Mouse (Mus musculus) kidney, adult 2 months (tissue): ENCODE results near the gene Kctd12.

Experiments
- CTCF ChIP-seq: fragments of 200-500 bp; conservative IDR thresholded peaks from 2 replicates; pipeline ENCODE4 v1.5.1; 2011; ENCODE audit warnings: low read depth, mild to moderate bottlenecking, control low read depth, low read length, moderate library complexity, mixed read lengths; ENCODE audit not compliant: insufficient read depth, insufficient read length
- POLR2A ChIP-seq: fragments of 200-500 bp; IDR thresholded peaks from one replicate; pipeline ENCODE4 v1.6.1; 2011; ENCODE audit warnings: low read depth, low read length, control low read depth

DNA sequence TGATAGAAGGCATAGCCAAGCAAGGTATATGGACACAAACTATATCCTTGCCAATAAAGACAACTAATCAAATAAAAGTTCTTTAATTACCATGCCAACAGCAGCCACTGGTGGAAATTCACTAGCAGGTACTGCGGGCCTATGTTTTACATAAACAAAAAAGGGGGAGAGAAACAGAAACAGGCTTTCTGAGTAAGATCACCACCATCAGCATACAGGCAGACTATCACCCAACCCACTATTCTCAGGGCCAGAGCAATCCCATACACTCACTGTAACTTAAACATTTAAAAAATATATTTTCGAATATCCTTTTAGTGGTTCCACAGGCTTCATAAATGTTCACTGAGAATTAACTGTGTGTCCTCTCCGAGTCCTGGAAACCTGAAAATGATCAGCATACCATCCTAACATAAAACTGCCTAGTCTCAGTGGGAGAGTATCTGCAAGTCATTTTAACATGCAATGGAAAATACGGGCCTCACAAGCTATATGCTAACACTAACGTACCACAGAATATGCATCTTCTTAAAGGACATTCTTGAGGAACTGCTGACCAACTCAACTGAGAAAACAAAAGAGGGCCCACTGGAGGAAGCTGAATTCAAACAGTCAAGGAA lies 54.5 kb downstream of the Kctd12 start:
- no peak for TF ChIP-seq CTCF
- TF ChIP-seq POLR2A = no peak
